30 mouse cellular contexts compared by ENCODE assay signal in genomic region chr4:95664327-95664726, GRCm38 (mm10).
DNase-seq lines count a peak whose midpoint lies in the region; ATAC-seq and TF ChIP-seq lines count a peak whose summit lies in the region.
"Had no signal": no experiment of that assay in that cellular context is flagged by ENCODE, and none has a peak within 500 bp of the region (broad histone marks: within the 10 kb centered on the region; RNA-seq: fewer than 3 reads in every experiment).

No protein-coding gene starts in this region.

- intact Hi-C loops in gastrocnemius, adult 2 months (cut with DNase I), result no loop called here

- WGBS in embryonic facial prominence, embryonic 14.5 days, result 58% methylated on average over 3 of the region's 3 CpGs
- WGBS in embryonic facial prominence, embryonic 10.5 days, result 71% methylated on average over 3 of the region's 3 CpGs
- WGBS in neural tube, embryonic 15.5 days, result 69% methylated on average over 3 of the region's 3 CpGs
- WGBS in heart, embryonic 11.5 days (ENCODE audit: insufficient replicate concordance), result 67% methylated on average over 3 of the region's 3 CpGs

- no peak overlapping the region for H3K4me2 ChIP-seq in embryonic facial prominence, embryonic 14.5 days (ENCODE audit: low read depth, low read length)
- no peak overlapping the region for H3K4me2 ChIP-seq in neural tube, embryonic 15.5 days
- H3K4me2 ChIP-seq in heart, embryonic 11.5 days, result no peak overlapping the region
- H3K4me2 ChIP-seq: heart, embryonic 12.5 days; hindbrain, embryonic 14.5 days; kidney, embryonic 15.5 days; limb, embryonic 15.5 days; liver, embryonic 15.5 days; lung, embryonic 14.5 days; midbrain, embryonic 13.5 days had no signal

- no peaks in the 10 kb centered on the region; the same call in 1 of the 2 replicates for H3K4me1 ChIP-seq in embryonic facial prominence, embryonic 14.5 days (ENCODE audit: control insufficient read depth, insufficient read depth, low read length)
- H3K4me1 ChIP-seq in embryonic facial prominence, embryonic 10.5 days, result peaks cover 16% of the 10 kb centered on the region
- H3K4me1 ChIP-seq in neural tube, embryonic 15.5 days, result no peaks in the 10 kb centered on the region
- no peaks in the 10 kb centered on the region for H3K4me1 ChIP-seq in heart, embryonic 11.5 days (ENCODE audit: control insufficient read depth, insufficient read depth, low read length)
- H3K4me1 ChIP-seq: heart, embryonic 12.5 days; limb, embryonic 15.5 days; midbrain, embryonic 13.5 days had no signal

- no peak for TF ChIP-seq CTCF in gastrocnemius, adult 2 months (IDR thresholded peaks at IDR 0.05)

- no peak overlapping the region for H3K9ac ChIP-seq in embryonic facial prominence, embryonic 14.5 days (ENCODE audit: low read depth, low read length)
- no peak overlapping the region for H3K9ac ChIP-seq in neural tube, embryonic 15.5 days (replicated peaks)
- H3K9ac ChIP-seq in heart, embryonic 11.5 days (ENCODE audit: low read depth, low read length), result no peak overlapping the region
- H3K9ac ChIP-seq: heart, embryonic 12.5 days; hindbrain, embryonic 14.5 days; kidney, embryonic 15.5 days; limb, embryonic 15.5 days; liver, embryonic 15.5 days; lung, embryonic 14.5 days; midbrain, embryonic 13.5 days had no signal

- no peaks in the 10 kb centered on the region for H3K9me3 ChIP-seq in embryonic facial prominence, embryonic 14.5 days (ENCODE audit: control insufficient read depth, low read length)
- H3K9me3 ChIP-seq in embryonic facial prominence, embryonic 10.5 days, result no peaks in the 10 kb centered on the region
- no peaks in the 10 kb centered on the region for H3K9me3 ChIP-seq in neural tube, embryonic 15.5 days (replicated peaks)
- H3K9me3 ChIP-seq in heart, embryonic 11.5 days (replicated peaks; ENCODE audit: control insufficient read depth, low read length), result no peaks in the 10 kb centered on the region
- H3K9me3 ChIP-seq: heart, embryonic 12.5 days; kidney, embryonic 15.5 days; limb, embryonic 10.5 days; limb, embryonic 15.5 days; liver, embryonic 15.5 days; midbrain, embryonic 13.5 days had no signal

- no peak for DNase-seq in embryonic facial prominence, embryonic 14.5 days (ENCODE audit: low spot score)
- DNase-seq in embryonic facial prominence, embryonic 10.5 days (ENCODE audit: low spot score), result no peak
- no peak for DNase-seq in gastrocnemius, adult 2 months
- DNase-seq in gastrocnemius, postnatal 10 days, result no peak
- no peak for DNase-seq in neural tube, embryonic 10.5 days (ENCODE audit: extremely low spot score, low spot score)
- DNase-seq in left cerebral cortex, adult 18-20 months (ENCODE audit: low spot score in 2 of 2), result no peak
- DNase-seq: adrenal gland, postnatal 10 days; cerebellum, adult 8-10 months; cerebellum, postnatal 25 days; gastrocnemius, postnatal 36 days; heart, adult 18-20 months; heart, postnatal 4 days; kidney, adult 18-20 months; kidney, postnatal 25 days; layer of hippocampus, postnatal 36 days; lung, embryonic 14.5 days; lung, postnatal 14 days; right cerebral cortex, adult 18-20 months; spleen, adult 18-20 months; thymus, postnatal 14 days had no signal

- no peaks in the 10 kb centered on the region for H3K36me3 ChIP-seq in embryonic facial prominence, embryonic 14.5 days (ENCODE audit: control insufficient read depth, insufficient read depth, low read length)
- H3K36me3 ChIP-seq in embryonic facial prominence, embryonic 10.5 days (replicated peaks), result no peaks in the 10 kb centered on the region
- no peaks in the 10 kb centered on the region for H3K36me3 ChIP-seq in neural tube, embryonic 15.5 days
- H3K36me3 ChIP-seq in heart, embryonic 11.5 days (ENCODE audit: control insufficient read depth, insufficient read depth, low read length), result no peaks in the 10 kb centered on the region
- H3K36me3 ChIP-seq: heart, embryonic 12.5 days; kidney, embryonic 15.5 days; limb, embryonic 10.5 days; limb, embryonic 15.5 days; liver, embryonic 15.5 days; midbrain, embryonic 13.5 days had no signal

- H3K27ac ChIP-seq in embryonic facial prominence, embryonic 14.5 days (replicated peaks; ENCODE audit: low read depth, low read length), result no peak overlapping the region
- no peak overlapping the region; the same call in 1 of the 2 replicates for H3K27ac ChIP-seq in embryonic facial prominence, embryonic 10.5 days (replicated peaks)
- peak overlapping the region; percentile 48; the same call in 1 of the 2 replicates for H3K27ac ChIP-seq in gastrocnemius, adult 2 months
- H3K27ac ChIP-seq in neural tube, embryonic 15.5 days (replicated peaks), result no peak overlapping the region
- no peak overlapping the region for H3K27ac ChIP-seq in heart, embryonic 11.5 days (ENCODE audit: low read depth, low read length)
- H3K27ac ChIP-seq: hindbrain, embryonic 14.5 days; kidney, embryonic 15.5 days; limb, embryonic 10.5 days; limb, embryonic 15.5 days; liver, embryonic 15.5 days; midbrain, embryonic 13.5 days had no signal

- ATAC-seq in embryonic facial prominence, embryonic 14.5 days (ENCODE audit: low read depth), result peak; percentile 72
- peak; percentile 24; the same call in 1 of the 2 replicates for ATAC-seq in neural tube, embryonic 15.5 days (ENCODE audit: low FRiP score)
- ATAC-seq in heart, embryonic 11.5 days (replicated peaks; ENCODE audit: insufficient number of reproducible peaks, low FRiP score, low TSS enrichment), result no peak
- ATAC-seq: midbrain, embryonic 13.5 days had no signal

- no peaks in the 10 kb centered on the region for H3K27me3 ChIP-seq in embryonic facial prominence, embryonic 14.5 days (replicated peaks; ENCODE audit: control insufficient read depth, insufficient read depth, low read length)
- H3K27me3 ChIP-seq in embryonic facial prominence, embryonic 10.5 days (replicated peaks; ENCODE audit: low read depth, poor library complexity, severe bottlenecking), result no peaks in the 10 kb centered on the region
- no peaks in the 10 kb centered on the region for H3K27me3 ChIP-seq in neural tube, embryonic 15.5 days (replicated peaks)
- H3K27me3 ChIP-seq in heart, embryonic 11.5 days (ENCODE audit: control insufficient read depth, insufficient read depth, low read length), result no peaks in the 10 kb centered on the region
- H3K27me3 ChIP-seq: heart, embryonic 12.5 days; kidney, embryonic 15.5 days; limb, embryonic 15.5 days; liver, embryonic 15.5 days; midbrain, embryonic 13.5 days; Patski had no signal

- no peak overlapping the region for H3K4me3 ChIP-seq in embryonic facial prominence, embryonic 14.5 days (ENCODE audit: low read depth, low read length)
- no peak overlapping the region for H3K4me3 ChIP-seq in embryonic facial prominence, embryonic 10.5 days
- H3K4me3 ChIP-seq in gastrocnemius, adult 2 months, result no peak overlapping the region
- H3K4me3 ChIP-seq in neural tube, embryonic 15.5 days (replicated peaks), result no peak overlapping the region
- no peak overlapping the region for H3K4me3 ChIP-seq in heart, embryonic 11.5 days (ENCODE audit: low read depth, low read length)
- H3K4me3 ChIP-seq: heart, embryonic 12.5 days; kidney, embryonic 15.5 days; limb, embryonic 10.5 days; limb, embryonic 15.5 days; liver, embryonic 15.5 days; midbrain, embryonic 13.5 days had no signal
